ENCODE assay signal across 7 mouse cellular contexts in genomic region chr11:102392441-102393237, GRCm38 (mm10). TPM values are rescaled to one million over a fixed set of nuclear protein-coding genes. Genes with fewer than 3 reads are reported as not detected.
DNase-seq lines count a peak whose midpoint lies in the region; ATAC-seq lines count a peak whose summit lies in the region.

No protein-coding gene starts in this region.

- no peak for DNase-seq in neural tube, embryonic 11.5 days (ENCODE audit: low spot score)
- no peak for DNase-seq in neural tube, embryonic 10.5 days (ENCODE audit: extremely low spot score, low spot score)
- DNase-seq in forebrain, embryonic 14.5 days (ENCODE audit: low spot score) = peak; percentile 46
- no peak for DNase-seq in liver, embryonic 13.5 days
- no peak for DNase-seq in T-cell, adult 2 months (ENCODE audit: low spot score)
- DNase-seq in testis, postnatal 10 days (ENCODE audit: low spot score) = no peak

- WGBS in neural tube, embryonic 11.5 days = 22% methylated on average over 15 of the region's 15 CpGs
- 18% methylated on average over 15 of the region's 15 CpGs for WGBS in forebrain, embryonic 14.5 days
- 17% methylated on average over 15 of the region's 15 CpGs for WGBS in liver, embryonic 13.5 days (ENCODE audit: insufficient replicate concordance)

- peak overlapping the region; percentile 78 for H3K27ac ChIP-seq in neural tube, embryonic 11.5 days (ENCODE audit: low read depth, low read length)
- H3K27ac ChIP-seq in forebrain, embryonic 14.5 days (ENCODE audit: low read depth, low read length) = peak overlapping the region; percentile 94
- no peak overlapping the region for H3K27ac ChIP-seq in liver, embryonic 13.5 days

- 0 out of 2 replicates have a peak, but pooled peaks cover under 1% of the 10 kb centered on the region for H3K27me3 ChIP-seq in neural tube, embryonic 11.5 days (ENCODE audit: control insufficient read depth, insufficient read depth, low read length)
- H3K27me3 ChIP-seq in forebrain, embryonic 14.5 days (replicated peaks; ENCODE audit: control insufficient read depth, insufficient read depth, low read length) = no peaks in the 10 kb centered on the region
- peaks cover 82% of the 10 kb centered on the region for H3K27me3 ChIP-seq in liver, embryonic 13.5 days

- peak overlapping the region; percentile 85 for H3K4me2 ChIP-seq in neural tube, embryonic 11.5 days (ENCODE audit: low read depth)
- H3K4me2 ChIP-seq in forebrain, embryonic 14.5 days (ENCODE audit: low read length) = peak overlapping the region; percentile 78
- peak overlapping the region; percentile 74 for H3K4me2 ChIP-seq in liver, embryonic 13.5 days

- ATAC-seq in neural tube, embryonic 11.5 days (ENCODE audit: insufficient read depth, low FRiP score, low TSS enrichment) = peak; percentile 53
- ATAC-seq in forebrain, embryonic 14.5 days = peak; percentile 52; the same call in 1 of the 2 replicates
- no peak for ATAC-seq in liver, embryonic 13.5 days (ENCODE audit: low read depth)
- no peak for ATAC-seq in megakaryocyte progenitor cell, adult 5-6 weeks (replicated peaks; ENCODE audit: poor library complexity)

- peak overlapping the region; percentile 35 for H3K9ac ChIP-seq in neural tube, embryonic 11.5 days (ENCODE audit: low read length)
- H3K9ac ChIP-seq in forebrain, embryonic 14.5 days (ENCODE audit: low read length) = peak overlapping the region; percentile 56
- peak overlapping the region; percentile 27 for H3K9ac ChIP-seq in liver, embryonic 13.5 days

- H3K9me3 ChIP-seq in neural tube, embryonic 11.5 days (ENCODE audit: control insufficient read depth, low read length) = no peaks in the 10 kb centered on the region
- no peaks in the 10 kb centered on the region for H3K9me3 ChIP-seq in forebrain, embryonic 14.5 days (replicated peaks; ENCODE audit: control insufficient read depth, low read length)
- H3K9me3 ChIP-seq in liver, embryonic 13.5 days (replicated peaks) = no peaks in the 10 kb centered on the region

- peaks cover 19% of the 10 kb centered on the region for H3K4me1 ChIP-seq in neural tube, embryonic 11.5 days (ENCODE audit: control insufficient read depth, insufficient read depth, low read length)
- peaks cover 32% of the 10 kb centered on the region for H3K4me1 ChIP-seq in forebrain, embryonic 14.5 days (ENCODE audit: control insufficient read depth, insufficient read depth, low read length)
- peaks cover 31% of the 10 kb centered on the region for H3K4me1 ChIP-seq in liver, embryonic 13.5 days (replicated peaks)

- no peaks in the 10 kb centered on the region for H3K36me3 ChIP-seq in neural tube, embryonic 11.5 days (ENCODE audit: control insufficient read depth, insufficient read depth, low read length)
- no peaks in the 10 kb centered on the region for H3K36me3 ChIP-seq in forebrain, embryonic 14.5 days (ENCODE audit: control insufficient read depth, insufficient read depth, low read length)
- H3K36me3 ChIP-seq in liver, embryonic 13.5 days = no peaks in the 10 kb centered on the region

- peak overlapping the region; percentile 65 for H3K4me3 ChIP-seq in neural tube, embryonic 11.5 days (ENCODE audit: low read depth, low read length)
- peak overlapping the region; percentile 83 for H3K4me3 ChIP-seq in forebrain, embryonic 14.5 days (ENCODE audit: low read depth, low read length)
- peak overlapping the region; percentile 46 for H3K4me3 ChIP-seq in liver, embryonic 13.5 days (replicated peaks)

RNA-seq across cellular contexts. Expression of gene Rundc3a, which starts 0.6 kb away (rescaled TPM):
- 46.7 and 51.5 TPM in 2 replicates for polyA plus RNA-seq in neural tube, embryonic 11.5 days (2014; fragmentation: Nextera tagmentation; extraction: Ambion mirVana)
- polyA plus RNA-seq in forebrain, embryonic 14.5 days (2014; fragmentation: Nextera tagmentation; extraction: Ambion mirVana) = 115 and 125 TPM in 2 replicates
- polyA plus RNA-seq in liver, embryonic 13.5 days (2015; fragmentation: Nextera tagmentation; extraction: Ambion mirVana) = 1.5 and 1.7 TPM in 2 replicates
- not detected in 2 replicates for total RNA-seq in megakaryocyte progenitor cell, adult 5-6 weeks (2015)
- total RNA-seq in megakaryocyte progenitor cell, adult 5-6 weeks (2017) = not detected in 2 replicates

RNA-seq across cellular contexts. Expression of gene Slc25a39, which starts 15.1 kb away (rescaled TPM):
- 174 and 184 TPM in 2 replicates for polyA plus RNA-seq in neural tube, embryonic 11.5 days (2014; fragmentation: Nextera tagmentation; extraction: Ambion mirVana)
- 145 and 149 TPM in 2 replicates for polyA plus RNA-seq in forebrain, embryonic 14.5 days (2014; fragmentation: Nextera tagmentation; extraction: Ambion mirVana)
- 388 and 390 TPM in 2 replicates for polyA plus RNA-seq in liver, embryonic 13.5 days (2015; fragmentation: Nextera tagmentation; extraction: Ambion mirVana)
- 95.5 and 124 TPM in 2 replicates for total RNA-seq in megakaryocyte progenitor cell, adult 5-6 weeks (2015)
- total RNA-seq in megakaryocyte progenitor cell, adult 5-6 weeks (2017) = 48.7 and 52.7 TPM in 2 replicates

RNA-seq across cellular contexts. Expression of gene Slc4a1, which starts 26.6 kb away (rescaled TPM):
- 26.6 and 28.4 TPM in 2 replicates for polyA plus RNA-seq in neural tube, embryonic 11.5 days (2014; fragmentation: Nextera tagmentation; extraction: Ambion mirVana)
- 1.8 and 2.1 TPM in 2 replicates for polyA plus RNA-seq in forebrain, embryonic 14.5 days (2014; fragmentation: Nextera tagmentation; extraction: Ambion mirVana)
- 734 and 914 TPM in 2 replicates for polyA plus RNA-seq in liver, embryonic 13.5 days (2015; fragmentation: Nextera tagmentation; extraction: Ambion mirVana)
- total RNA-seq in megakaryocyte progenitor cell, adult 5-6 weeks (2015) = 1.1 and 2.0 TPM in 2 replicates
- total RNA-seq in megakaryocyte progenitor cell, adult 5-6 weeks (2017) = 0.61 and 0.62 TPM in 2 replicates

RNA-seq across cellular contexts. Expression of gene Grn, which starts 37.5 kb away (rescaled TPM):
- polyA plus RNA-seq in neural tube, embryonic 11.5 days (2014; fragmentation: Nextera tagmentation; extraction: Ambion mirVana) = 54.2 and 54.8 TPM in 2 replicates
- polyA plus RNA-seq in forebrain, embryonic 14.5 days (2014; fragmentation: Nextera tagmentation; extraction: Ambion mirVana) = 28.6 and 38.8 TPM in 2 replicates
- polyA plus RNA-seq in liver, embryonic 13.5 days (2015; fragmentation: Nextera tagmentation; extraction: Ambion mirVana) = 59.5 and 63.3 TPM in 2 replicates
- 119 and 136 TPM in 2 replicates for total RNA-seq in megakaryocyte progenitor cell, adult 5-6 weeks (2015)
- total RNA-seq in megakaryocyte progenitor cell, adult 5-6 weeks (2017) = 44.0 and 45.4 TPM in 2 replicates

RNA-seq across cellular contexts. Expression of gene Fam171a2, which starts 54.8 kb away (rescaled TPM):
- polyA plus RNA-seq in neural tube, embryonic 11.5 days (2014; fragmentation: Nextera tagmentation; extraction: Ambion mirVana) = 11.6 and 12.0 TPM in 2 replicates
- polyA plus RNA-seq in forebrain, embryonic 14.5 days (2014; fragmentation: Nextera tagmentation; extraction: Ambion mirVana) = 26.0 and 27.8 TPM in 2 replicates
- 0.25 and 0.41 TPM in 2 replicates for polyA plus RNA-seq in liver, embryonic 13.5 days (2015; fragmentation: Nextera tagmentation; extraction: Ambion mirVana)
- 0.05 and 0.07 TPM in 2 replicates for total RNA-seq in megakaryocyte progenitor cell, adult 5-6 weeks (2015)
- 0.04 and 0.24 TPM in 2 replicates for total RNA-seq in megakaryocyte progenitor cell, adult 5-6 weeks (2017)

Comparison
In these comparisons a context has a peak if more than half of its experiments do, and no peak if none do; other contexts are left out.
1. ATAC-seq: peak in neural tube, embryonic 11.5 days (single experiment) and forebrain, embryonic 14.5 days (single experiment); none in liver, embryonic 13.5 days (single experiment) and megakaryocyte progenitor cell, adult 5-6 weeks (single experiment).
2. RNA of gene Rundc3a, which starts 0.6 kb away (polyA plus RNA-seq): 115 to 125 TPM in forebrain, embryonic 14.5 days and 46.7 to 51.5 TPM in neural tube, embryonic 11.5 days; 1.5 to 1.7 TPM in liver, embryonic 13.5 days; every median in the first group is over 10 times any median in the second.
3. RNA of gene Slc4a1, which starts 26.6 kb away (polyA plus RNA-seq): 734 to 914 TPM in liver, embryonic 13.5 days; 26.6 to 28.4 TPM in neural tube, embryonic 11.5 days and 1.8 to 2.1 TPM in forebrain, embryonic 14.5 days; every median in the first group is over 10 times any median in the second.
4. Peak in every context shown above with its lines, with median percentiles within 50 percentile points of each other: H3K4me2 ChIP-seq, H3K4me3 ChIP-seq and H3K9ac ChIP-seq.